Mouse (Mus musculus) liver, embryonic 11.5 days (tissue): ENCODE measurements at regions not wholly inside any gene's neighbourhood (a gene's known extent, or its start where the extent isn't known, plus 50 kb on each side); places are given as distances from the start of the nearest gene placed in this dataset.

Experiments
- ATAC-seq: fragments of 200-750 bp; cut with Nextera tagmentation; replicated peaks from 2 replicates; pipeline ENCODE4 v1.8.0; 2017; ENCODE audit warnings: moderate number of reproducible peaks, mild to moderate bottlenecking, moderate TSS enrichment, moderate library complexity; ENCODE audit not compliant: low FRiP score
- DNase-seq: peaks from one replicate; pipeline ENCODE4 v3.0.0-alpha.2; 2017; ENCODE audit warnings: low spot score
- H3K27ac ChIP-seq: fragments of 300-500 bp; sonication (generic); 2 replicates; pipeline ENCODE4 v1.5.1; 2014; ENCODE audit warnings: mild to moderate bottlenecking, low read depth, low read length, control low read depth
- H3K27me3 ChIP-seq: fragments of 300-500 bp; sonication (generic); replicated peaks from 2 replicates; pipeline ENCODE4 v1.6.1; 2014; ENCODE audit warnings: low read length, mixed read lengths; ENCODE audit not compliant: control insufficient read depth, insufficient read depth
- H3K36me3 ChIP-seq: fragments of 300-500 bp; sonication (generic); 2 replicates; pipeline ENCODE4 v1.6.1; 2014; ENCODE audit warnings: mild to moderate bottlenecking, low read length, moderate library complexity, mixed read lengths; ENCODE audit not compliant: control insufficient read depth, insufficient read depth
- H3K4me1 ChIP-seq: fragments of 300-500 bp; sonication (generic); replicated peaks from 2 replicates; pipeline ENCODE4 v1.6.1; 2014; ENCODE audit warnings: low read length, mixed read lengths; ENCODE audit not compliant: control insufficient read depth, insufficient read depth
- H3K4me2 ChIP-seq: fragments of 300-500 bp; sonication (generic); 2 replicates; pipeline ENCODE4 v1.6.1; 2014; ENCODE audit warnings: mild to moderate bottlenecking, control low read depth, moderate library complexity
- H3K4me3 ChIP-seq: fragments of 300-500 bp; sonication (generic); 2 replicates; pipeline ENCODE4 v1.5.1; 2014; ENCODE audit warnings: low read depth, low read length, control low read depth
- H3K9ac ChIP-seq: fragments of 300-500 bp; sonication (generic); 2 replicates; pipeline ENCODE4 v1.6.1; 2014; ENCODE audit warnings: low read depth, low read length, control low read depth
- H3K9me3 ChIP-seq: fragments of 300-500 bp; sonication (generic); 2 replicates; pipeline ENCODE4 v1.6.1; 2016; ENCODE audit warnings: low read length, inconsistent platforms, mixed read lengths; ENCODE audit not compliant: control insufficient read depth
- WGBS: fragments of 180-500 bp; shearing (Covaris S2); extraction: QIAGEN DNeasy Blood & Tissue Kit; methylation state at CpG from one replicate; pipeline ENCODE4 v1.1.7; 2014; 5-methylcytosine and 5-hydroxymethylcytosine counted together

DNA sequence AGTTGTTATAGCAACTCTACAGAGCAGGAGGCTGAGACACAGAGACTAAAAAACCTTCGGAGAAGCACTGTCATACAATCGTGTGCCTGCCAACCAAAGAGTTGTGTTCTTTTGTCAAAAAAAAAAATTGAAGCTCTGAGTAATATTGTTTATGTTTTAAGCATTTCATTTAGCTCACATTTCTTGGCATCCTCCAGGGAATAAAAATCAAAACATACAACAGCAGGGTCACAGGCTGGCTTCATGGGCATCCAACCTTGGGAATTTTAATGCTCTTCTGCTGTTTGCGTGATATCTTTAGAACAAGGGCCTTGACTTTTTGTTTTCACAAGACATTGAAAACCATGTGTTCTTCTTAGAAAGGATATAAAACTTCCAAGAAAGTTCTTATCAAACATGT, 152.9 kb upstream of the Cxcl12 start:
- Histone ChIP-seq H3K4me3 (no peak overlapping the region), H3K4me1 (no peaks in the 10 kb centered on the region), H3K4me2 (no peak overlapping the region), H3K27me3 (no peaks in the 10 kb centered on the region), H3K27ac (no peak overlapping the region), H3K9ac (no peak overlapping the region), H3K36me3 (no peaks in the 10 kb centered on the region), H3K9me3 (no peaks in the 10 kb centered on the region)
- ATAC-seq (no peak), DNase-seq (no peak)
- WGBS = 90% methylated on average over 3 of the region's 3 CpGs

DNA sequence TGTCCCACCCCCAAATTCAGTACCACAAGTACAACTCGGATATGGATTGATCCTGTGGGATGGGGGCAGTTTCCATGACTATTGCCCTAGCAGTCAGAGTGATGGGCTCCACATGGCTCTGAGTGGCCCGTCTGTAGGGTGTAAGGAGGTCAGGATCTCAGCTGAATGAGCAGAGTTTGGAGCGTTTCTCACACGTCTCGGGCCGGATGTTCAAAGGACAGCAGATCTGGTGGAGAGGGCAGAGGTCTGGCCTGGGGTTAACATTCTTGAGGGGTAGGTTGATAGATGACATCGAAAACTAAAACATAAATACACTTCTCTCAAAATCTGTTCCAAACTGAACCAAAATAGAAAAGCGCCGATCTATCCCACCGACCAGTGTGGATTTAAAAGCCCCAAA, 146.5 kb upstream of the Cxcl12 start:
- ATAC-seq = no peak
- WGBS = 67% methylated on average over 10 of the region's 10 CpGs
- no peak for DNase-seq
- no peaks in the 10 kb centered on the region for H3K9me3 ChIP-seq
- H3K4me1 ChIP-seq = no peaks in the 10 kb centered on the region
- no peaks in the 10 kb centered on the region for H3K36me3 ChIP-seq
- no peak overlapping the region for H3K9ac ChIP-seq
- H3K4me3 ChIP-seq = no peak overlapping the region
- no peaks in the 10 kb centered on the region for H3K27me3 ChIP-seq
- H3K4me2 ChIP-seq = no peak overlapping the region
- H3K27ac ChIP-seq = no peak overlapping the region

DNA sequence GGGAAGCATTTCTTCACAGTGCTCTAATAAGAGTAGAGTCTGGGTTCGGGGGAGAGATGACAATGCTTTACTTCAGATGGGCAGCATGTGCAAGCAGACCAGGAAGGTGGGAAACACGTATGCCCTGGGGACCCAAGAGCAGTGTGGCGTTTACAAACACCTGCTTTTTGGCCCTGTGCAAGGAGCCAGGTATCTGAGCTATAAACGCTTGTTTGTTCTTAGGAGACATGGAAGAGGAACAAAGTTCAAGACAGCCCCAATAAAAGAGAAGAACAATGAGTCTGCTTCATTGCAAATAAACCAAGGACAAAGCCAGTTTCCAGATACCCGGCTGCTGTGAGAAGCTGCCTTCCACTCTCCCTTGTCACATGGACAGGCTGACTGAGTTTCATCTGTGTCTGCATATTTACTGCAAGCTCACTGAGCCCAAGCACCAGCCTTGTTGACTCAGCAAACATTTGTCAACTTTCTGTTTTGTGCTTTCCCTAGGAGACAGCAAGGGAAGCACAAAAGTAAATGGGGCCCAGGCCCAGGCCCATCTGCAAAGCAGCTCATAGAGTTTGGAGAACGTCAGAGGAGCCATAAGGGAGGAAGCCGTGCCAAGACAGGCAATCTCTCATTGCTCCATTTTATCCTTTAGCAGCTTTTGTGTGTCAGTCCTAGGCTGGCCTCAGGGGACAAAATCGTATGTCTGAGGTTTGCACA, 136.1 kb upstream of the Cxcl12 start:
- Histone ChIP-seq H3K27ac (no peak overlapping the region), H3K4me3 (no peak overlapping the region), H3K36me3 (no peaks in the 10 kb centered on the region), H3K27me3 (no peaks in the 10 kb centered on the region), H3K4me1 (no peaks in the 10 kb centered on the region), H3K9me3 (no peaks in the 10 kb centered on the region), H3K4me2 (no peak overlapping the region), H3K9ac (no peak overlapping the region)
- no peak for ATAC-seq
- DNase-seq = no peak
- WGBS = 65% methylated on average over 8 of the region's 8 CpGs

DNA sequence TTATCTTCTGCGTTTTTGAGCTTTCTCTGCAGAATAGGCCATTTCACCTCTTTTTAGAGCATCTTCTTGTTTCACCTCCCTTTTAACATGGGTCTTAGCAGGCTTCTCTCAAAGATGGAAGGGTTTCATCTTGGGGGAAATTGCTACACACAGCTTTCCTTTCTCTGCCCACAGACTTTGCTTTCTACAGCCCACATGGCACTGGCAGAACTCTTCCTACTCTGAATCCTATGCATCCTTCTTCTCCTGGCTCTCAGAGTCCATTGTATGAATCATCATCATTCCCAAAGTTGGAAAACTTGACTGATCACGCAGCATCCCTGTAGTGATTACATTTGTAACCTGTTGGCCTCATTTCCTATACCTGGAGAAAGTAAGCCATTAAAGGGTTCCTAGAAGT, 124.6 kb upstream of the Cxcl12 start:
- WGBS = 64% methylated on average over 2 of the region's 2 CpGs
- H3K9me3 ChIP-seq = no peaks in the 10 kb centered on the region
- no peaks in the 10 kb centered on the region for H3K4me1 ChIP-seq
- H3K9ac ChIP-seq = no peak overlapping the region
- H3K27me3 ChIP-seq = no peaks in the 10 kb centered on the region
- ATAC-seq (no peak), DNase-seq (no peak)
- H3K4me3 ChIP-seq = no peak overlapping the region
- H3K27ac ChIP-seq = no peak overlapping the region
- H3K4me2 ChIP-seq = no peak overlapping the region
- no peaks in the 10 kb centered on the region for H3K36me3 ChIP-seq

DNA sequence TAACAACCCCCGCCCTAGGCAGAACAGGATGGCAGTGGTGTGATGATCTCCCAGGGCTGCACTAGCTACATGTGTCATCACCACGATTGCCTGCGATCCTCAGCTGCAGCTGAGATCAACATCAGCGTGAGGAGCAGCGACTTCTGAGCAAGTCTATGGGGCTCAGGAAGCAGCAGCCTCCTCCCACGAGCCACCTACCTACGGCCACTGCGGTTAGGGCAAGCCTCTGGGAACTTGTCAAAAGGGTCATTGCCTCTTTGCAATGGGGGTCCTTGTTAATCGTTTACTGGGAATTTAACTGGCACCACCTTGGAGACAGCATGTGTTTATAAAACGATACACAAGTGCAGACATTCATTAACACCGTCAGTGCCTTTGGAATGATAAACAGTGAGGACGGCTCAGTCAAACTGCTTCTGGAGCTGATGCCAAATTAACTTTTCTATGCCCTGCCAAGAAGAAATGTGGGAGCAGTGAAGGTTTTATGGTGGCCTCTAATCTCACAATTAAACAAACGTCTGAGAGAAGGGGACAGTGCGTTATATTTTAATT, 118.8 kb upstream of the Cxcl12 start:
- Histone ChIP-seq H3K4me3 (no peak overlapping the region), H3K27ac (no peak overlapping the region), H3K27me3 (no peaks in the 10 kb centered on the region), H3K9me3 (no peaks in the 10 kb centered on the region), H3K36me3 (no peaks in the 10 kb centered on the region), H3K4me2 (no peak overlapping the region), H3K4me1 (no peaks in the 10 kb centered on the region), H3K9ac (no peak overlapping the region)
- no peak for DNase-seq
- ATAC-seq = no peak
- WGBS = 53% methylated on average over 14 of the region's 14 CpGs

DNA sequence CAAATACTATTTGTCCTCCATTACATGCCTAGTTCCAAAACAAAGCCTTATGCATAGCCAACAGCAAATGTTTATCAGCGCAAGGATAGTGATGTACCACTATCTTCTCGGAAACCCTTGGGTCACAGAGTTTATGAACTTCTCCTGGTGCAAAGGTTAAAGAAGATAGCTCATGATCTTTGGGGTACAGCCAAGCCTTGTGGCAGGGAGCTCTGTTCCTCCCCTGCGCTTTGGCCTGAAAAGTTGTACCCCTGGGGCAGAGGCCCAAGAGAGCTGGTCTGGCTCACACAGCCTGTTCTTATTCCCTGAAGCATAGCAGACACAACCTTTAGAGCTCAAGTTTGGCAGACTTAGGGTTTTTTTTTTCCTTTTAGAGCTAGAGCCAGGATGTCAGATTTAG, 107.6 kb upstream of the Cxcl12 start:
- no peaks in the 10 kb centered on the region for H3K4me1 ChIP-seq
- H3K9me3 ChIP-seq = no peaks in the 10 kb centered on the region
- DNase-seq (no peak), ATAC-seq (no peak)
- no peak overlapping the region for H3K4me2 ChIP-seq
- H3K4me3 ChIP-seq = no peak overlapping the region
- no peaks in the 10 kb centered on the region for H3K27me3 ChIP-seq
- 80% methylated on average over 3 of the region's 3 CpGs for WGBS
- no peak overlapping the region for H3K27ac ChIP-seq
- H3K9ac ChIP-seq = no peak overlapping the region
- no peaks in the 10 kb centered on the region for H3K36me3 ChIP-seq

DNA sequence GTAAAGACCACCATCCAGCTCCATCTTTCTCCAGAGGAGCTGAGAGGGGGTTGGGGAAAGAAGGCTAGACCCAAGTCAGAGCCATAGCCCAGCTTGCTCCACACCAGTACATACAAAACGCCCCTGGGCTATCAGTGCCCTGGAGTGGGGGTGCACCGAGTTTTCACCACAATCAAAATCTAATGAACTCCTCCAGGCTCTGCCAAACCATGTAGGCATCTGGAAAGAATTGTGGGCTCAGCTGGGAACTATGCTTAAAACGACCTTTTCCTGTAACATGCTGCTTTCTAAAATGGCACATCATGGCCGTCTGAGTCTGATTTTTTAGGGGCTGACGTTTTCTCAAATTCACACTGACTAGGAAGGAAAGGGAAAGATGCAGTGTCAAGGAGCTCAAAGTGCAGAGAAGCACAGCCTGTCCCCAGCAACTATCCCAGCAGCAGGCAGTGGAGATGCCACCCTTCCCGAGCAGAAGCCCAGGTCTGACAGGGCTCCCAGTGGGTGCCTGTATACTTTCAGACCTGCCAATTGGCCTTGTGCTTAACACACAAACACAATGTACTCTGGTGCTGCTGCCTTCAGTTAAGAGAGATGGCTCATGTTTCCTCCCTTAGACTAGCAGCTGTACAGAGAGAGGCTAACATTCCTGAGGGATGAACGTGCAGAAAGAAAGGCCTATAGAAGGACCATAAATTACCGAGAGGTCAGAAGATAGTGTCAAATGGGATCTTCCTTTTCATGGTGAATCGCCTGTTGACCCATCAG, 100.6 kb upstream of the Cxcl12 start:
- H3K4me3 ChIP-seq = no peak overlapping the region
- no peaks in the 10 kb centered on the region for H3K4me1 ChIP-seq
- DNase-seq (no peak), ATAC-seq (no peak)
- H3K36me3 ChIP-seq = no peaks in the 10 kb centered on the region
- no peaks in the 10 kb centered on the region for H3K9me3 ChIP-seq
- H3K9ac ChIP-seq = no peak overlapping the region
- H3K27me3 ChIP-seq = no peaks in the 10 kb centered on the region
- H3K4me2 ChIP-seq = no peak overlapping the region
- 62% methylated on average over 9 of the region's 9 CpGs for WGBS
- no peak overlapping the region for H3K27ac ChIP-seq

DNA sequence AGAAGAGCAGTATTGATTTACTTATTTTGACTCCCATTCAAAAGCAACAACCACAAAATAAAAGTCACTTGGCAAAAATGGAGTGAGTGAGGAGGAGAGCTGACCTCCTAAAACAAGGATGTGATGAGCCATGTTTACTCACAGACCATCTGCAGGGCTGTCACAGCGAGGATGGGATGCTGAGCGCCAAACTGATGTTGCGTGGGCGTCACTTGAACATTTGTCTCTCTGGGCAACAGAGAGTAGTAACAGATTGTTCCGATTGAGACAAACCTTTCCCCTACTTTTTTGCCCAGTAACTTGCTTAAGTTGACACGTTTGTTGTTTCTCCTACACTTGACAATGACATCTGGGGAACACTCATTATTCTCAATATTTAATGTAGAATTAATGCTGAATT, 97.0 kb upstream of the Cxcl12 start:
- Histone ChIP-seq H3K27ac (no peak overlapping the region), H3K27me3 (no peaks in the 10 kb centered on the region), H3K4me1 (no peaks in the 10 kb centered on the region), H3K9ac (no peak overlapping the region), H3K4me2 (no peak overlapping the region), H3K9me3 (no peaks in the 10 kb centered on the region), H3K36me3 (no peaks in the 10 kb centered on the region), H3K4me3 (no peak overlapping the region)
- 74% methylated on average over 6 of the region's 6 CpGs for WGBS
- DNase-seq (no peak), ATAC-seq (no peak)

DNA sequence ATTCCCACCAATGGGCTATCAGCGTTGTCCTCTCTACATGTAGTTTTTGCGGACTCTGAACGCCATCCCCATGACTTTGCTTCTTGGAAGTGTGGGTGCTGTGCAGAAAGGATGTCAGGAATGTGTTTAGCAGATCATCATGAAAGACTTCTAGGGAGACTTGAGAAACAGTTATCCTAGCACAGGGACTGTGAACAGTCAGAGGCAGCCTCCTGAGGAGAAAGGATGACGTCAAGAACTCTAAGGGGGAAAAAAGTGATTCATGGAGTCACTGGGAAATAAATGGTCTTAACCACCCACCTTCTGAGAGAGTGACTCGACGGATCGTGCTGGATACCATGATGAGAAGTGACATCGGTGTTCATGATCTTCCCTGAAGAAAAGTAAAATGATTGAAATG, 96.5 kb upstream of the Cxcl12 start:
- H3K27ac ChIP-seq = no peak overlapping the region
- no peaks in the 10 kb centered on the region for H3K9me3 ChIP-seq
- no peaks in the 10 kb centered on the region for H3K4me1 ChIP-seq
- no peaks in the 10 kb centered on the region for H3K36me3 ChIP-seq
- H3K4me3 ChIP-seq = no peak overlapping the region
- no peak overlapping the region for H3K9ac ChIP-seq
- ATAC-seq = no peak
- WGBS = 77% methylated on average over 8 of the region's 8 CpGs
- no peak overlapping the region for H3K4me2 ChIP-seq
- H3K27me3 ChIP-seq = no peaks in the 10 kb centered on the region
- no peak for DNase-seq
